Mouse (Mus musculus): ENCODE measurements around the gene Tmem30c. TPM values are rescaled to one million over a fixed set of nuclear protein-coding genes. Genes with fewer than 3 reads are reported as not detected.
A peak's percentile ranks its signal among the peaks of the same experiment; 100 is the strongest.

Tmem30c gene
- polyA plus RNA-seq, 1 experiment from 2014 or later, result 0.26 TPM

DNA sequence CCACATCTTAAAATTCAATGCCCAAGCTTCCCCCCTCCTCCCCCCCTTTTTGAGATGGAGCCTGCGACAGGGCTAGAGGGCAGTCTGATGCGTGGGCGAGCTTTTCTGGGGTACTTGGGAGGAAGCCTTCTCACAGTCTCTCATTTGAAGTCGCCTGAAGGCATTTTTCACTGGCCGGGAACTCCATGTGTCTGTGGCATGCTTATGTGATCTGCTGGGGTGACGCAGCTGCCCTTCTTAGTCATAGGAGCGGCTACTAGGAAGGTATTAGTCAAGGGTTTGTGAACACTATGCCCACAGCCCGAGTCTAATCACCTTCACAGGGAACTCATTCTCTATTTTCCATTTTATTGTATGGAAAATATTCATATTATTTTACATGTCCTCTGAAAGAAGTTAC lies 11.2 kb downstream of the Tmem30c start:
- Histone ChIP-seq H3K9me3 (replicated peaks) (no peaks in the 10 kb centered on the region), H3K27ac (no peak overlapping the region), H3K27me3 (no peaks in the 10 kb centered on the region), H3K36me3 (ENCODE audit: poor library complexity, severe bottlenecking) (no peaks in the 10 kb centered on the region), H3K4me3 (no peak overlapping the region), H3K4me1 (no peaks in the 10 kb centered on the region), H3K9ac (no peak overlapping the region), H3K4me2 (no peak overlapping the region)
- ATAC-seq, result no peak
- WGBS, result 83% methylated on average over 8 of the region's 8 CpGs

DNA sequence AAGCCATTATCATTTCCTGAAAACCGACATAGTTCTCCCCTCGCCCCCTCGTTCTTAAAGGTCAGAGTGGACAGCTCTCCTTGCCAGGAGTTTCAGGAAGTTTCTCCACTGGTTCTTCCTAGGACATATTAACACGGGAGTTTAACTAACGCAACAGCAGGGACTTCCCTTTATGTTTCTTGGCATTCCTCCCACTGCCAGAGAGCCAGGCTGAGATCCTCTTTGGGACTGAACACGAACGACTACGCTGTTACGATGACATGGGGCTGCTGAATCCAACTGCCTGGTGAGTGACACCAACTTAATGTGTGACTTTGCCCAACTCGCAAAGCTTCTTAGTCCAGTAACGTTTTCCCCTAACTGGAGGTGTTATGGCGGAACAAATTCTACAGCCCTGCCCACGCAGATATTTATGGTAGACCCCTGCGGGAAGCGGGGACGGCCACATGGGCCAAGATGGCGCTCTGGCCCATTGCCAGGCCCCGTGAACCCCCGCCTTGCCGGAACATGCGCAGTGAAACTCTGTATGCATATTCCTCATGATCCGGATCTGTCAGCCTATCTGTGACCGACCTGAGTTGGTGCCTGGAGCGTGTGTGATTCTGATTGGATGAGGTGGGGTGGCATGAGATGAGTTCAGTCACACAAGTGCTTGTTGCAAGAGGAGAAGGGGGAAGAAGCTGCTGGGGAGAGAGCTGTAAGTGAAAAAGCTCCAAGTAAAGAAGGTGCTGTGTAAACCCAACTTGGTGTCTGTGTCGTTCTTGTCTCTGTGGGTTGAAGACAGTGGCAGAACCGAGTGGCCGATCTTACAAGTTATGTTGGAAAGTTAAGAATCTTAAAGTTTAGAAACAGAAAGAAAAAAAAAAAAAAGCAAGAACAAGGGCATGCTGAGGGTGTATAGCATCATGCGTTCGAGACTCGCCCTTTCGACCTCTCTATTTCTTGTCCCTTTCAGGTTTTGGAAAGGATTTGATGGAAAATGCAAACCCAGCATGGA lies 12.1 kb downstream of the Tmem30c start:
- Histone ChIP-seq H3K27me3 (no peaks in the 10 kb centered on the region), H3K4me3 (no peak overlapping the region), H3K27ac (no peak overlapping the region), H3K36me3 (ENCODE audit: poor library complexity, severe bottlenecking) (no peaks in the 10 kb centered on the region), H3K4me1 (no peaks in the 10 kb centered on the region), H3K9me3 (replicated peaks) (no peaks in the 10 kb centered on the region), H3K9ac (no peak overlapping the region), H3K4me2 (no peak overlapping the region)
- no peak for ATAC-seq
- 89% methylated on average over 31 of the region's 31 CpGs for WGBS

DNA sequence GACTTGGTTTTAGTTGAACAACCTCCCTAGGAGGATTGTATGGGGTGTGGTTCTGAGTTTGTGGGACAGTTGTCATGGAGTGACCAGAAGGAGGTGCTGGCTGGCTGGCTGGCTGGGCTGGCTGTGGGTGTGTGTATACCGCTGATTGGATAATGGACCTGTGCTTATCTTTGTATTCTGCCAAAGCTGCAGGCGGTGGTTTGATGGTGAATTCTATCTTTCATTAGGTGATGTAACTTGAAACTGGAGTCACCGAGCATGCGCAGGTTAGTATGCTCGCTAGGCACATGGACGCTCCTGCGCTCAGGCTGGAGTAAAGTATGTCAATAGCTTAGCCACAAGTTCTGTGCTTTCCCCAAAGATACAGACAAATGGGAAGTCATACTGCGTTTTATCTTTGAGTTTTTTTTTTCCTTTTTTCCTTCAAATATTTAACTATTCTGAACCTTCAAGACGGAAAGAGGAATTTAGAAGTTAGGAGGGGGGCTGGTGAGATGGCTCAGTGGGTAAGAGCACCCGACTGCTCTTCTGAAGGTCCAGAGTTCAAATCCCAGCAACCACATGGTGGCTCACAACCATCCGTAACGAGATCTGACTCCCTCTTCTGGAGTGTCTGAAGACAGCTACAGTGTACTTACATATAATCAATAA lies 13.6 kb downstream of the Tmem30c start:
- WGBS, result 93% methylated on average over 12 of the region's 12 CpGs

GRCm38 (mm10) chr16:57269751-57270150 lies 22.9 kb downstream of the Tmem30c start:
- Histone ChIP-seq H3K9me3 (replicated peaks) (no peaks in the 10 kb centered on the region), H3K27me3 (no peaks in the 10 kb centered on the region), H3K4me2 (no peak overlapping the region), H3K4me1 (no peaks in the 10 kb centered on the region), H3K36me3 (ENCODE audit: poor library complexity, severe bottlenecking) (no peaks in the 10 kb centered on the region), H3K9ac (no peak overlapping the region), H3K27ac (no peak overlapping the region), H3K4me3 (no peak overlapping the region)
- no peak for ATAC-seq
- 91% methylated on average over 13 of the region's 13 CpGs for WGBS

More for the DNA sequence above, 13.6 kb downstream of the Tmem30c start:
- Histone ChIP-seq H3K27me3 (no peaks in the 10 kb centered on the region), H3K4me1 (no peaks in the 10 kb centered on the region), H3K9me3 (replicated peaks) (no peaks in the 10 kb centered on the region), H3K4me2 (no peak overlapping the region), H3K9ac (no peak overlapping the region), H3K27ac (no peak overlapping the region), H3K4me3 (no peak overlapping the region), H3K36me3 (ENCODE audit: poor library complexity, severe bottlenecking) (no peaks in the 10 kb centered on the region)
- ATAC-seq, result no peak

DNA sequence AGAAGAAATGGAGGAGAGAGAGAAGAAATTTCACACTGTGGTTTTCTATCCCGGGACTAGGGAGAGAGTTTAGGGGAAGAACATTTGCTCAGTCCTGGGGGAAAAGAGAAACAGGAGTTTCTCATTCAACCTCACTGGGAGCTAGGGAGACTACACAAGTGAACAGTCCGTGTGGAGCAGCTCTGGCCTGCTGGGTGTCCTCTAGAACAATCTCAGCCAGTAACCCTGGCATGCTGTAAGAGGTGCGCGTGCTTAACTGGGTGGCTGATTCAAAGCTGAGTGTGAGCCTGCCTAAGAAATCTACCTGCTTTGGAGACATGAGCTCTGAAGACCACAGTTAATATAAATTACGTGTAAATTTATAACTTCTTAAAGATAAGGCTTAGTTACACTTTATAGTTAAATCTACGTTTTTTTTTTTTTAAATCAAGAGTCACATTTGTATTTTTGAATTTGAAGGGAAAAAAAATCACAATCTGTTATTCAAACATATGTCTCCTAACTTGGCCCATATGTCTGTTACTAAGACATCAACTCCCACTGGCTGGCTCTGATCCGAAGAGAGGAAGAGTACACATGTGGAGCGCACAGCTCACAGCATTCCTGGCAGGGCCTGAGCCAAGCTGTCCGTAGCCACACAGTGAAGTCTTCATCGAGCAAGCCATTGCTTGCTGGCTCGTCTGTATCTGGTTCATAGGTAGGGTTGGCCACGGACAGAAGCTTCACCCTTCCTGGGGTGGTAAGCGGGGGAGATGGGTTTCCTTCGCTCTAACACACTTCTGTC lies 24.4 kb downstream of the Tmem30c start:
- 87% methylated on average over 14 of the region's 14 CpGs for WGBS
- peak; percentile 61; the same call in 1 of the 2 replicates for ATAC-seq
- Histone ChIP-seq H3K36me3 (ENCODE audit: poor library complexity, severe bottlenecking) (no peaks in the 10 kb centered on the region), H3K4me3 (no peak overlapping the region), H3K9ac (no peak overlapping the region), H3K27me3 (no peaks in the 10 kb centered on the region), H3K4me1 (no peaks in the 10 kb centered on the region), H3K4me2 (no peak overlapping the region), H3K9me3 (replicated peaks) (no peaks in the 10 kb centered on the region; the same call in 1 of the 2 replicates), H3K27ac (no peak overlapping the region)

GRCm38 (mm10) chr16:57267068-57267467 lies 25.6 kb downstream of the Tmem30c start:
- ATAC-seq, result no peak
- 11% methylated on average over 1 of the region's 1 CpGs for WGBS
- Histone ChIP-seq H3K9me3 (replicated peaks) (no peaks in the 10 kb centered on the region; the same call in 1 of the 2 replicates), H3K4me1 (no peaks in the 10 kb centered on the region), H3K27me3 (no peaks in the 10 kb centered on the region), H3K9ac (no peak overlapping the region), H3K27ac (no peak overlapping the region), H3K36me3 (ENCODE audit: poor library complexity, severe bottlenecking) (no peaks in the 10 kb centered on the region), H3K4me3 (no peak overlapping the region), H3K4me2 (no peak overlapping the region)

- ATAC-seq, result no peak
- no peaks in the 10 kb centered on the region for H3K4me1 ChIP-seq
- no peak overlapping the region for H3K4me3 ChIP-seq
- no peak overlapping the region for H3K4me2 ChIP-seq
- no peak overlapping the region for H3K9ac ChIP-seq
- WGBS, result 89% methylated on average over 10 of the region's 10 CpGs
- no peak overlapping the region for H3K27ac ChIP-seq
- no peaks in the 10 kb centered on the region for H3K36me3 ChIP-seq (ENCODE audit: poor library complexity, severe bottlenecking)
- H3K27me3 ChIP-seq, result no peaks in the 10 kb centered on the region
- H3K9me3 ChIP-seq (replicated peaks), result no peaks in the 10 kb centered on the region; the same call in 1 of the 2 replicates
Measured at GRCm38 (mm10) chr16:57260152-57260551, 32.5 kb downstream of the Tmem30c start.

DNA sequence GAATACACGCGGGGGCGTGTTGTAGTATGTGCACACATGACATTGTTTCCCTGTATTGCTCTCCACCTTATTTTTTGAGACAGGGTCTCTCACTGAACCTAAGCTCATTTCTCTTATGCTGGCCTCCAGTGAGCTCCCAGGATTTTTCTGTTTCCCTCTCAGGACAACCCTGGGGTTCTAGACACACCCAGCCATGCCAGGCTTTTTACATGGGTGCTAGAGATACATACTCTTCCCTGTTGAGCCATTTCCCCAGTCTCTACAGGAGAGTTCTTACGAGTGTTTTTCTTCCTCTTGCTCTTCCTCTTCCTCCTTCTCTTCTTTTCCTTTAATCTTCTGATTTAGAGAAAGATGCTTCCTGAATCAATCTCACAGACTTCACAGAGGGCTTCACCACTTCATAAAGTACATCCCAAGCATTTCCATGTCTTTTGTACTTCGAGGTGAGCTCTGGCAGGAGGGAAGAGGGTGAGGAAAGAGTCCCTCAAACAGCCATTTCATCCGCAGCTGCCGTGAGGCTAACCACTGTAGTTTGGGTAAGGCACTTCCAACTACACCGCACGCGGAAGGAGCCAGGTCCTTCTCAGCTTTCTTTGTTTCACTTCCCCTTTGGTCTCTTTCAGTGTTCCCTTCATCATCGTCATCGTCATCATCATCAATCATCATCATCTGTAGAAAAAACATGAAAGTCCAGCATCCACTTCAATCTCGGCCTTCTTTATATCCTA lies 33.1 kb downstream of the Tmem30c start:
- H3K4me2 ChIP-seq, result no peak overlapping the region
- 93% methylated on average over 13 of the region's 13 CpGs for WGBS

DNA sequence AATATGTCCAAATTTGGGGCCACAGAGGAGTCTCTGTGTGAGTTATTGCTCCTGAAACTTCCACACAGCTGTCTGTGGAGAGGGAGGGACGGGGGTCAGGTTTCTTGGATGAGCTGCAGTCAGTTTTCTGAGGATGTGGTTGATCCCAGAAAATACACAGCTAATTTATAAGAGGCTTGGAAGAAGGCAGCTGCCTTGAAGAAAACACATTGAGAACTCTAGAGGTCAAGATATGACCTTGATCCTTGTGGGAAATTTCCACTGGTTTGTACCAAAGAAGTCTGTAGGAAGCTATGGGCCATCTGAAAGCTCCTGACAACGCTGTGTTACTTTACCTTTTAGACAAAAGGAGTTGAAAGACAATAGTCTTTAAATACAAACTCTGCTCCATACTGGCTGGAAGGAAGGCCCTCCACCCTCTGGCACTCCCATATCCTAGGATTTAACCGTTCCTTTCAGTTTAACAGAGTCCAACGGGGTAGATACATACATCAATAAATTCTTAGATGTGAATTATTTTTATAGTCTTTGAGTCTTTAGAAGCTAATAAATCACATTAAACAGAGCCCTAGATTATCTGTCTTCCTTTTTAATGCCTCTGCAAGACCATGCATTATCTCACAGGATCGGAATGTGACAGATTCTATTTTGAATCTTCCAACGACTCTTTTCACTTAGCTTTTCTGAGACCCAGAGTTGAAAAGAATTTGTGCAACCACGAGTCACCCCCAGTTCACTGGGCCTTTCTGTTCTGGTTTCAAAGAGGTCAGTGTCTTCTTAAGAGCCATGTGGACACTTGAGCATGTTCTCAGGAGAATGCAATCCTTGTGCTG lies 40.9 kb downstream of the Tmem30c start:
- Histone ChIP-seq H3K4me2 (no peak overlapping the region), H3K4me1 (no peaks in the 10 kb centered on the region), H3K27ac (no peak overlapping the region), H3K36me3 (ENCODE audit: poor library complexity, severe bottlenecking) (no peaks in the 10 kb centered on the region), H3K9ac (no peak overlapping the region), H3K9me3 (replicated peaks) (no peaks in the 10 kb centered on the region), H3K4me3 (no peak overlapping the region), H3K27me3 (no peaks in the 10 kb centered on the region)
- WGBS, result 48% methylated on average over 7 of the region's 7 CpGs
- no peak for ATAC-seq

More for the DNA sequence above, 33.1 kb downstream of the Tmem30c start:
- Histone ChIP-seq H3K36me3 (ENCODE audit: poor library complexity, severe bottlenecking) (no peaks in the 10 kb centered on the region), H3K27me3 (no peaks in the 10 kb centered on the region), H3K27ac (no peak overlapping the region), H3K9me3 (replicated peaks) (no peaks in the 10 kb centered on the region; the same call in 1 of the 2 replicates), H3K4me1 (no peaks in the 10 kb centered on the region), H3K4me3 (no peak overlapping the region), H3K9ac (no peak overlapping the region)
- ATAC-seq, result no peak

GRCm38 (mm10) chr16:57250991-57251390 lies 41.7 kb downstream of the Tmem30c start:
- ATAC-seq, result no peak
- no peak overlapping the region for H3K4me2 ChIP-seq
- H3K4me1 ChIP-seq, result no peaks in the 10 kb centered on the region
- H3K36me3 ChIP-seq (ENCODE audit: poor library complexity, severe bottlenecking), result no peaks in the 10 kb centered on the region
- H3K27me3 ChIP-seq, result no peaks in the 10 kb centered on the region
- H3K9ac ChIP-seq, result no peak overlapping the region
- H3K9me3 ChIP-seq (replicated peaks), result no peaks in the 10 kb centered on the region
- H3K4me3 ChIP-seq, result no peak overlapping the region
- 84% methylated on average over 4 of the region's 4 CpGs for WGBS
- no peak overlapping the region for H3K27ac ChIP-seq

GRCm38 (mm10) chr16:57247464-57247863 lies 45.2 kb downstream of the Tmem30c start:
- no peak for ATAC-seq
- Histone ChIP-seq H3K4me1 (no peaks in the 10 kb centered on the region), H3K4me2 (no peak overlapping the region), H3K4me3 (no peak overlapping the region), H3K36me3 (ENCODE audit: poor library complexity, severe bottlenecking) (no peaks in the 10 kb centered on the region), H3K9ac (no peak overlapping the region), H3K27ac (no peak overlapping the region), H3K27me3 (0 out of 2 replicates have a peak, but pooled peaks cover 6% of the 10 kb centered on the region), H3K9me3 (replicated peaks) (no peaks in the 10 kb centered on the region)
- 93% methylated on average over 4 of the region's 4 CpGs for WGBS

Data from forebrain, embryonic 13.5 days (tissue).